Mouse (Mus musculus) hindbrain, embryonic 12.5 days (tissue): Measurements from ENCODE around the gene Gm28042. TPM values are rescaled to one million over a fixed set of nuclear protein-coding genes. Genes with fewer than 3 reads are reported as not detected.
A peak's percentile ranks its signal among the peaks of the same experiment; 100 is the strongest.

Source experiments
- ATAC-seq: fragments of 200-750 bp; cut with Nextera tagmentation; 2 replicates; pipeline ENCODE4 v1.8.0; 2017; ENCODE audit warnings: moderate TSS enrichment; ENCODE audit not compliant: low FRiP score
- H3K27ac ChIP-seq: fragments of 300-500 bp; sonication (generic); 2 replicates; pipeline ENCODE4 v1.5.1; 2016; ENCODE audit warnings: mild to moderate bottlenecking
- H3K27me3 ChIP-seq: fragments of 300-500 bp; sonication (generic); 2 replicates; pipeline ENCODE4 v1.6.1; 2016; ENCODE audit warnings: mild to moderate bottlenecking
- H3K36me3 ChIP-seq: fragments of 300-500 bp; sonication (generic); 2 replicates; pipeline ENCODE4 v1.6.1; 2016; ENCODE audit warnings: mild to moderate bottlenecking
- H3K4me1 ChIP-seq: fragments of 300-500 bp; sonication (generic); 2 replicates; pipeline ENCODE4 v1.6.1; 2016
- H3K4me2 ChIP-seq: fragments of 300-500 bp; sonication (generic); replicated peaks from 2 replicates; pipeline ENCODE4 v1.6.1; 2016; ENCODE audit warnings: mild to moderate bottlenecking
- H3K4me3 ChIP-seq: fragments of 300-500 bp; sonication (generic); 2 replicates; pipeline ENCODE4 v1.5.1; 2016; ENCODE audit warnings: mild to moderate bottlenecking
- H3K9ac ChIP-seq: fragments of 300-500 bp; sonication (generic); 2 replicates; pipeline ENCODE4 v1.6.1; 2016; ENCODE audit warnings: mild to moderate bottlenecking, moderate library complexity
- H3K9me3 ChIP-seq: fragments of 300-500 bp; sonication (generic); replicated peaks from 2 replicates; pipeline ENCODE4 v1.6.1; 2016; ENCODE audit warnings: mild to moderate bottlenecking
- whole genome bisulfite sequencing: fragments of 180-500 bp; shearing (Covaris S2); methylation state at CpG from one replicate; pipeline ENCODE4 v1.1.7; 2016; 5-methylcytosine and 5-hydroxymethylcytosine counted together
- polyA plus RNA-seq: library from polyadenylated mRNA; unstranded; fragments of >200 nt; fragmentation: Nextera tagmentation; extraction: Ambion mirVana; gene quantifications from 2 replicates; pipeline ENCODE4 v1.2.1, GENCODE M21; 2016

Gm28042 gene
- polyA plus RNA-seq, 1 experiment from 2014 or later, result 6.1 TPM

DNA sequence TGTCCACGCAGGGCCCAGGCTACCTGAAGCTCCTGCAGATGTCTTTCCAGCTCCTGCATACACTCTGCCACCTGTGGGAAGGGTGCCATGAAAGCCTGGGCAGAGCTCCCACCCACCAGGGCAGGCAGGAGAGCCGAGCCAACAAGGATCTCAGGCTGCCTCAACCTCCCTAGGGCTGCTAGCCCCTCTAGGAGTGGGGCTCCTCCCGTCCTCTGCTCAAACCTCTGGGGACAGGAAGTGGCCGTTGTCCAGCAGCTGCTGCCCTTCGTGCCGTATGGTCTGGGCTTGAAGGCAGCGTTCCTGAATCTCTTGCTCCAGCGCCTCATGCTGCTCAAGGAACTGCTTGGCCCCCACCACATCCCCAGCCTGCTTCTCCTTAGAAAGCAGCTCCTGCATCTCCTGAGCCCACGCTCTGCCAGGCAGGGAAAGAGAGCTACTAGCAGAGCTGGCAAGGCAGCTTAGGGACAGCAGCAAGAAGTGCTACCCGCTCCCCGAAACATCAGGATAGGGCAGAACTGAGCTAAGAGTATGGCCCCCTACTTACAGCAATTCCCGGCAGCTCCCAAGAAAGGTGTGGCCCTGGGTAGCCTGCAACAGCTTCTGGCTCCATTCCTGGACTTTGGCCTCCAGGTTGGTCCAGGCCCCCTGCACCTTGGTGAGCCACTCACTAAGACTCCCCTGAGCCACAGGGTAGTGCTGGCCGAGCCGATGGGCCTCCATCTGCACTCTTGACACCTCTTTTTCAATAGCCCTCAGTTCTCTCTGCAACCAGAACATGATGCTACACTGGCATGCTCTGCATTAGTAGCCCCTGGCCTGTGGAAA is 19.4 kb downstream of the Gm28042 start:
- 63% methylated on average over 14 of the region's 14 CpGs for WGBS
- ATAC-seq, result no peak
- Histone ChIP-seq H3K9me3 (no peaks in the 10 kb centered on the region), H3K36me3 (peaks cover 9% of the 10 kb centered on the region), H3K27me3 (no peaks in the 10 kb centered on the region), H3K4me3 (no peak overlapping the region), H3K4me2 (no peak overlapping the region), H3K27ac (no peak overlapping the region), H3K9ac (0 out of 2 replicates have a peak overlapping the region, but pooled peaks have one; percentile 18), H3K4me1 (0 out of 2 replicates have a peak, but pooled peaks cover 7% of the 10 kb centered on the region)

DNA sequence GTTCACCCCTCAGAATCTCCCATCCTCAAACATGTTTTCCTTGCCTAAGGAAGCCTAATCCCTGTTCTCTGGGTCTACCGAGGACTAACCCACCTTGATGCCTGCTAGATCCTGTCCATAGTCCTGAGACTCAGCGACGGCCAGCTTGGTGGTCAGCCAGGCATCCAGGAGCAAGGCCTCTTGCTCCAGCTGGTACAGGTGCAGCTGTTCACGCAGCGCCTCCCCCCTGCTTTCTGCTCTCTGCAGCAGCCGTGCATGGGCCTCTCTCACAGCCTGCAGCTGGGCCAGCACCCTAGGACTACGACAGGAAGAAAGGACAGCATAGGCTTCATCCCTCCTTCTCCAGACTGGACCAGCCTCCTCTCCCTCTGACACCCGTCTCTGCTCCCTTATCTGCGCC is 20.9 kb downstream of the Gm28042 start:
- Histone ChIP-seq H3K9ac (no peak overlapping the region), H3K4me3 (no peak overlapping the region), H3K9me3 (no peaks in the 10 kb centered on the region), H3K4me1 (0 out of 2 replicates have a peak, but pooled peaks cover 7% of the 10 kb centered on the region), H3K27me3 (no peaks in the 10 kb centered on the region), H3K27ac (no peak overlapping the region), H3K4me2 (no peak overlapping the region), H3K36me3 (no peaks in the 10 kb centered on the region)
- no peak for ATAC-seq
- WGBS, result 77% methylated on average over 9 of the region's 9 CpGs

DNA sequence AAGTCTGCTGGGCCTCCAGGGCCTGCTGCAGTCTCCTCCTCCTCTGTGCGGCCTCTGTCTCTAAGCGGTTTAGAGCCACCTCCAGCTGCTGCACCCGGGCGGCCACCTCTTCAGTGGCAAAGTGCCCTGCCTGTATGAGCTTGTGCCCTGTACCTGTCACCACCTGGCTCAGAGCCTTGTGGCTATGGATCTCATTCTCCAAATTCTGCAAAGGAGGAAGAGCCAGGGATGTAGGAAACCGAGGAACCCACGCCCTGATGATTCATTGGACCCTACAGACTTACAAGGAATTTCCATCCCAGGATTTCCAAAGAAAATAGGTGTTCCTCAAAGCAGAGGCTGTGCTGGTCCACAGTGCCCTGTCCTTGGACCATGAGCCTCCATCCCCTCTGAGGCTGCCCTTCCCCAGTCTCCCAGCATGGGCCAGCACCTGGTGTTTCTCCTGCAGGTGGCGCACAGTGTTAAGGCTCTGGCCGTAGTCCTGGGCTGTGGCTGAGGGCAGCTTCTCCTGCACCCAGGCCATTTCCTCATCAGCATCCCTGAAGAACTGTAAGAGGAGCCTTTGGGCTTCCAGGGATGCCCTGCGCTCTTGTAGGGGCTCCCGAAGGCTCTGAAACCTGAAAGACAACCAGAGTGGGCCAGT is 22.5 kb downstream of the Gm28042 start:
- Histone ChIP-seq H3K9me3 (no peaks in the 10 kb centered on the region), H3K27ac (no peak overlapping the region), H3K36me3 (no peaks in the 10 kb centered on the region), H3K4me1 (0 out of 2 replicates have a peak, but pooled peaks cover 5% of the 10 kb centered on the region), H3K4me3 (no peak overlapping the region), H3K27me3 (no peaks in the 10 kb centered on the region), H3K9ac (no peak overlapping the region), H3K4me2 (no peak overlapping the region)
- no peak for ATAC-seq
- WGBS, result 61% methylated on average over 10 of the region's 10 CpGs

DNA sequence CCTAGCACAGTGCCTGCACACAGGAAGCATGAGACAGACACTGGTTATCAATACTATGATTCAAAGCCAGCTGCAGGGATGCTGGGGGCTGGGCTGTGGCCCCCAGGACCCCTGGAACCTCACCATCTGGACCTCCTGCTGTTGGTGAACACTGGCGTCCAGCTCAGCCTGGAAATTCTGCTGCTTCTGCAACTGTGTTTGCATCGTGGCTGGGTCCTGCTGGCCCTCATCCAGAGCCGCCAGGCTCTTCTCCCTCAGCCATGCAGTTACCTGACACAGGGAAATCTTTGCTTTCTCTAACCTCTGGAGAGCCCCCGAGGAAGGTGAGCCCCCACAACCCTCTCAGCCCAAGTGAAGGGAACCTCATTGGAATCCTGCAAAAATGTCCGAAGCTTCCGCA is 24.1 kb downstream of the Gm28042 start:
- Histone ChIP-seq H3K27me3 (no peaks in the 10 kb centered on the region), H3K9ac (no peak overlapping the region), H3K27ac (no peak overlapping the region), H3K36me3 (no peaks in the 10 kb centered on the region), H3K4me1 (0 out of 2 replicates have a peak, but pooled peaks cover 3% of the 10 kb centered on the region), H3K9me3 (no peaks in the 10 kb centered on the region), H3K4me2 (no peak overlapping the region), H3K4me3 (no peak overlapping the region)
- 69% methylated on average over 6 of the region's 6 CpGs for WGBS
- no peak for ATAC-seq

DNA sequence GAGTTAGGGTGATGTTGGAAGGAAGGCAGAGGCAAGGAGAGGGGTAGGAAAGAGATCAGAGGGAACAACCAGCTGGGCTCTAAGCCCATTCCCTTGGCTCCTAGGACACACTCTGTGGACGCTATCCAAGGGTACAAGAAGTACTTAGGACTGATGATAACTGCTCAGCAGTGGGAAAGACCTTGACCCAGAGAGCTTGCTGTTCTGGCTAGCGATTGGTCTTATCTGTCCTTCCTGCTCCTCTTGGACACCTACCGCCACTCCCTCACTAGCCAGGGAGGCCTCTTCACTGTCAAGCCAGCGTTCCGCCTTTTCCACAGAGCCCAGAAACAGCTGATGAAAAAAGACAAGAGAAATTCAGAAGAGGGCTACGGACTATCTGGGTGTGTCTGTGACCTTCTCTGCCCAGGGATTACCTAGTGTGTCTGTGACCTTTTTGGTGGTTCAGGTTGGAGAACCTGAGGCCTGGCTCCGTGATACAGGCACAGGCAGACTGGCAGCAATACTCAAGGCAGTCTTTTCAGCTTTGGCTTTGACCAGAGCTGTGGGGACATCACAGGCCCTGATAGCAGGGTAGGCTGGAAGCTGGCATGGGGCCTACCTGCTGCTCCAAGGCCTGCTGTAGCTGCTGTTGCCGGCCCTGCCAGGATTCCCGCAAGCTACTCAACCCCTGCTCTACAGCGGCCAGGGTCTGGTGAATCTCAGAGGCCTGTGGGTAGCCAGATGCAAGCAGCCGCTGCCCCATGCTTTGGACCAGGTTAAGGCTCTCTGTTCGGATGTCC is 27.7 kb downstream of the Gm28042 start:
- Histone ChIP-seq H3K4me2 (no peak overlapping the region), H3K9ac (no peak overlapping the region), H3K9me3 (no peaks in the 10 kb centered on the region), H3K27ac (no peak overlapping the region), H3K27me3 (no peaks in the 10 kb centered on the region), H3K4me1 (peaks cover 3% of the 10 kb centered on the region), H3K36me3 (no peaks in the 10 kb centered on the region), H3K4me3 (no peak overlapping the region)
- no peak for ATAC-seq
- 90% methylated on average over 12 of the region's 12 CpGs for WGBS

DNA sequence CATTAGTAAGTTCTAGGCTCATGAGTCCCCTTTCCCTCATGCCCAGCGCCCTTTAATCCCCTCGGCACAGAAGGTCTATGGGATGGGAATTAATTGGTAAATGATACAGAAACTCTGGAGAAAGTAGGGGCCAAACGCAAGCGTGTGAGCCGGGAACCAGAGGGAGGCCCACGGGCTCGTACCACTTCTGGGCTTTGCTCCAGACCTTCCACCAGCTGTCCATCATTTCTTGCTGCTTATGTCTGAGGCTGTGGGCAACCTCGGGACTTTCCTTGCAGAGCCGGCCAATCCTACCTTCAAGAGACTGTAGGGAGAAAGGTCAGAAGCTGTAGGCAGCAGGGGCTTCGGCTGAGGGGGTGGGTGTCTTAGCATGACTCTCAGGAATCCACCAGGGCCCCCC is 28.6 kb downstream of the Gm28042 start:
- H3K27ac ChIP-seq, result no peak overlapping the region
- H3K36me3 ChIP-seq, result no peaks in the 10 kb centered on the region
- no peak overlapping the region for H3K4me3 ChIP-seq
- no peaks in the 10 kb centered on the region for H3K27me3 ChIP-seq
- H3K4me1 ChIP-seq, result peaks cover 6% of the 10 kb centered on the region
- no peak overlapping the region for H3K9ac ChIP-seq
- ATAC-seq, result no peak
- WGBS, result 83% methylated on average over 10 of the region's 10 CpGs
- H3K4me2 ChIP-seq, result no peak overlapping the region
- H3K9me3 ChIP-seq, result no peaks in the 10 kb centered on the region

DNA sequence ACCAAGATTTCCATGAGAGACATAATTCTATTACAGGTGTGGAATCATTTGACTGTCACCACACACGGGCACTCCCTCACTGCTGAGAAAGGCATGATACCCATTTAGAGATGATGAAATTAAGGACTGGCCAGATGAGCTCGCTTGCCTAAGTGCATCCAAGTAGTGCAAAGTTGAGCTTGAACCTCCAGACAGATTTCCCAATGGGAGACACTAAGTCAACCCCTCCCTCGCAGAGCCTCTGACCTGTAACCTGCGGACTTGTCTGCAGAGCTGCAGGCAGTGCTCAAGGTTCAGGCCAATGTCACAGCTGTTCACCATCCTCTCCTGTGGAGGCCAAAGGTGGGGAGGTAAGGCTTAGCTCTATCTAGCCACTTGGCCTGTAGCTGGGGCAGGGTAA is 31.5 kb downstream of the Gm28042 start:
- WGBS, result 85% methylated on average over 4 of the region's 4 CpGs
- ATAC-seq, result no peak
- no peak overlapping the region for H3K9ac ChIP-seq
- no peaks in the 10 kb centered on the region for H3K27me3 ChIP-seq
- H3K27ac ChIP-seq, result no peak overlapping the region
- no peak overlapping the region for H3K4me3 ChIP-seq
- peaks cover 6% of the 10 kb centered on the region for H3K4me1 ChIP-seq
- H3K36me3 ChIP-seq, result no peaks in the 10 kb centered on the region
- H3K4me2 ChIP-seq, result no peak overlapping the region
- no peaks in the 10 kb centered on the region for H3K9me3 ChIP-seq

DNA sequence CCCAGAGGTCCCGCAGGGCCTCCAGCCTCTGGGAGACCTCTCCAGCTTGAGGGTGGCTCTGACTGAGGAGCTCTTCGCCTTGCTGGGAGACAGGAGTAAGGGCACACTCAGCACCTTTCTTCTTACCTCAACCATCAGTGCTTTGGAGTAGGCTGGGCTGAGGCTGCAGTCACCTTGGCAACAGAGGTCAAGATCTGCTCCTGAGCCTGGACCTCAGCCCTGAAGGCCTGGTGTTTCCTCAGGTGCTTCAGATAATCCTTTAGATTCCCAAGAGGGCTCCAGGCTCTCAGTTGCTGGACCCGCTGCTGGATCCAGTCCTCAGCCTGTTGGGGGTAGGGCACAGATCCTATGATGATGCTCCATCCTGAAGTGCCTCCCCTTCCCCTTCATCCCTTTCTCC is 32.2 kb downstream of the Gm28042 start:
- H3K4me3 ChIP-seq, result no peak overlapping the region
- 85% methylated on average over 3 of the region's 3 CpGs for WGBS
- H3K4me1 ChIP-seq, result peaks cover 6% of the 10 kb centered on the region
- H3K27ac ChIP-seq, result no peak overlapping the region
- no peaks in the 10 kb centered on the region for H3K36me3 ChIP-seq
- H3K9me3 ChIP-seq, result no peaks in the 10 kb centered on the region
- no peak for ATAC-seq
- H3K9ac ChIP-seq, result no peak overlapping the region
- H3K4me2 ChIP-seq, result no peak overlapping the region
- no peaks in the 10 kb centered on the region for H3K27me3 ChIP-seq

DNA sequence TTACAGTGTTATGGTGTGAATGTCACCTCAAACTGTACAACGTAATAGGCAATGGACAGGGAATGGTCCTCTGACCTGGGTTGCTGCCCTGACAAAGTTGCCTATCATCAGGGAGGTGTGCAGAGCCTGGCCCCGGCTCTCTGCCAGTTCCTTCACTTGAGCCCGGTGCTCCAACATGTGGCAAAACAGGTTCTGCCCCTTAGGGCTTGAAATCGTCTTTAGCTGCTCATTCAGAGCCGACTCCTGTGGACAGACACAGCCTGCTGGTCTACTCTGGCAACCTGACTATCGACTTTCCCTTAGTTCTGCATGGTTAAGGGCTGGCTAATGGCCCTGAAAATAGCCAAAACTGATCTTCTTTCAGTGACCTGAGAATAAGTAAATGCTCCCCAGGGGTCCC is 32.9 kb downstream of the Gm28042 start:
- Histone ChIP-seq H3K4me2 (no peak overlapping the region), H3K9ac (no peak overlapping the region), H3K4me3 (no peak overlapping the region), H3K4me1 (peaks cover 6% of the 10 kb centered on the region), H3K36me3 (no peaks in the 10 kb centered on the region), H3K9me3 (no peaks in the 10 kb centered on the region), H3K27ac (no peak overlapping the region; the same call in 1 of the 2 replicates), H3K27me3 (no peaks in the 10 kb centered on the region)
- 64% methylated on average over 6 of the region's 6 CpGs for WGBS
- ATAC-seq, result no peak

DNA sequence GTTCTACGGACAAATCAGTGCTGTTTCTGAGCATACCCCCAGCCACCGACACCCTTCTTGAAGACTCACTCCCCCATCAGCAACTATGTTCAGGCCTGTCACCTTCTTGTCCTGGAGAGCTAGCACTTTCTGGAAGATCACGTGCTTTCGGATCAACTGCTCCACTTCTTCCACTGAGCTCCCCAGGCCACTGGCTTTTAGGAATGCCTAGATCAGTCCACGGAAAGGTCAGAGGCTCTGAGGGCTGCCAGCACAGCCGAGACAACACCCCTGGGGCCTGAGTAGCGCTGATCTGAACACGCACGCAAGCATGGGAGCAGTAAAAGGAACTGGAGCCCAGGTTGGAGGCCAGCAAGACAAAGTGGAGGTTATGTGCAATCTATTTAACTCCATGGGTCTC is 33.4 kb downstream of the Gm28042 start:
- H3K9ac ChIP-seq, result no peak overlapping the region
- no peaks in the 10 kb centered on the region for H3K9me3 ChIP-seq
- ATAC-seq, result no peak
- no peak overlapping the region for H3K4me2 ChIP-seq
- 73% methylated on average over 9 of the region's 9 CpGs for WGBS
- peaks cover 6% of the 10 kb centered on the region for H3K4me1 ChIP-seq
- H3K4me3 ChIP-seq, result no peak overlapping the region
- no peaks in the 10 kb centered on the region for H3K27me3 ChIP-seq
- no peaks in the 10 kb centered on the region for H3K36me3 ChIP-seq
- H3K27ac ChIP-seq, result no peak overlapping the region

DNA sequence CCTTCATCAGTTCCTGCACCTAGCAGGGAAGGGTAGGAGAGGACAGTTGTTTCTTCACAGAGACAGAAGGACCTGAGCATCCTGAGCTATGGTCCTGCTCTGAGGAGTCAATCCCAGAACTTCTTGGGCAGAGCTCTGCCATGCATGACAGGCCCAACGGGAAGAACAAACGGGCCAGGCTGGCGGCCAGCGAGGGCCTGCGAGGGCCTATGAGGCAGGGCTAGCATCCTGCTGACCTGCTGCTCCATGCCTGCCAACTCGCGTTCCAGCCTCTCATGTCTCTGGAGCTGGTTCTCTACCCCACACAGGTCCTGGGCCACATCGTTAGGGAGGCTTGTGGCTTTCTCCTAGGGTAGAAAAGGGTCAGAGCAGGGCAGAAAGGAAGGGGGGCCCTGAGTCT is 35.0 kb downstream of the Gm28042 start:
- Histone ChIP-seq H3K4me3 (no peak overlapping the region), H3K4me2 (no peak overlapping the region), H3K4me1 (peaks cover 9% of the 10 kb centered on the region), H3K9ac (no peak overlapping the region), H3K27me3 (no peaks in the 10 kb centered on the region), H3K9me3 (no peaks in the 10 kb centered on the region), H3K27ac (no peak overlapping the region), H3K36me3 (no peaks in the 10 kb centered on the region)
- WGBS, result 77% methylated on average over 8 of the region's 8 CpGs
- no peak for ATAC-seq

DNA sequence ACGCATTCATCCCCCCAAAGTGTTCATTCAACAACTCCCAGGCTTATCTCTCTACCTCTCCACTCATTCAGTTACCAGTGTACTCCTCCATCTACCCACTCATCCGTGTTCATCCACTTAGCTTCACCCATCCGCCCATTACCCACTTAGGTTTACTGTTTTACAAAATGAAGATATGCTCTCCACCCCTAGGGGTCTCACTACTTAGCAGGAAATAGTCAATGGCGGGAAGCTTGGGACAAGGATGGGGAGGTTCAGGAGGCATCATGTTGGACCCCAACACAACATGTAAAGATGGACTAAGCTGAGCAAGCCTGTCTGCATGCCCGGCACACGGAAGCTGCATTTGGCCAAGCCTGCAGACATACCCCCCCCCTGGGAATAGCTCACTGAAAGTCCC is 37.3 kb downstream of the Gm28042 start:
- no peak for ATAC-seq
- Histone ChIP-seq H3K4me2 (no peak overlapping the region), H3K9ac (no peak overlapping the region), H3K4me1 (peaks cover 18% of the 10 kb centered on the region), H3K36me3 (no peaks in the 10 kb centered on the region), H3K27me3 (no peaks in the 10 kb centered on the region), H3K9me3 (no peaks in the 10 kb centered on the region), H3K4me3 (no peak overlapping the region), H3K27ac (no peak overlapping the region)
- 85% methylated on average over 6 of the region's 6 CpGs for WGBS
